Mouse (Mus musculus): ENCODE data around the gene Ppfibp1.

The Ppfibp1 gene

GRCm38 (mm10) chr6:146958694-146959093, 70.4 kb downstream of the Ppfibp1 start:
- no peak for DNase-seq (ENCODE audit: inconsistent ontology term)

DNA sequence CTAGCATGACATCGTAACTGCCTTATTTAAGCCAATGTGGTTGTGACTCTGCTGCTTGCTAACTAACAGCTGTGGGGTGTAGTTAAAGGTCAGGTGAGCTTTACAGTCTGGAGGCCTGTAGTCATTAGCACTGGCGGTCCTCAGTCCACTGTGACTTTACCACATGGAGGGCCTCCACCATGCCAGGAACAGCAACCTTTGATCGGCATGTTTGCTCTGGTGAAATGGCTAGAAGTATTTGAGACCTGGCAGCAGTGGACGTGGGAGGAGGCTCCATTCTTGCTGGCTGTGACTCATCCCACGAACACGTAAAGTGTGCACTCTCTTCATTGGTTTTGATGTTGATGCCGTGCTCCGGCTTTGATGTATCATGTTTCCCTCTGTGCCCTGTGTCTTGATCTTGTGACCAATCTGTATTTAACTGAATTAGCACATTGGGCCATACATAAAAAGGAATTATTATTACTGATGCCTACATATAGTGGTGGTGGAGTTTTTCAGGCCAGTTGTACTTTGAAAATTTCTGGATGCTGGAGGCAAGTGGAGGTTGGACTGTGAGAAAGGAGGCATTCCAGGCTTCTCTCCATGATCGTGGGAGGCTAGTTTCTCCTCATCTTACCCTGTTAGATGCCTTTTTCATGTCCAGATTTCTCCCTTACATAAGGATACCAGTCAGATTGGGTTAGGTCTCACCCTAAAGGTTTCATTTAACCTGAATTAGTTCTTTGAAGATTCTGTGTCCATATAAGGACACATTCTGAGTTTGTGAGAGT, 71.8 kb downstream of the Ppfibp1 start:
- DNase-seq (ENCODE audit: inconsistent ontology term): peak; percentile 83

- DNase-seq (ENCODE audit: inconsistent ontology term): no peak
These were observed 72.7 kb downstream of the Ppfibp1 start for GRCm38 (mm10) chr6:146960956-146961355.

DNA sequence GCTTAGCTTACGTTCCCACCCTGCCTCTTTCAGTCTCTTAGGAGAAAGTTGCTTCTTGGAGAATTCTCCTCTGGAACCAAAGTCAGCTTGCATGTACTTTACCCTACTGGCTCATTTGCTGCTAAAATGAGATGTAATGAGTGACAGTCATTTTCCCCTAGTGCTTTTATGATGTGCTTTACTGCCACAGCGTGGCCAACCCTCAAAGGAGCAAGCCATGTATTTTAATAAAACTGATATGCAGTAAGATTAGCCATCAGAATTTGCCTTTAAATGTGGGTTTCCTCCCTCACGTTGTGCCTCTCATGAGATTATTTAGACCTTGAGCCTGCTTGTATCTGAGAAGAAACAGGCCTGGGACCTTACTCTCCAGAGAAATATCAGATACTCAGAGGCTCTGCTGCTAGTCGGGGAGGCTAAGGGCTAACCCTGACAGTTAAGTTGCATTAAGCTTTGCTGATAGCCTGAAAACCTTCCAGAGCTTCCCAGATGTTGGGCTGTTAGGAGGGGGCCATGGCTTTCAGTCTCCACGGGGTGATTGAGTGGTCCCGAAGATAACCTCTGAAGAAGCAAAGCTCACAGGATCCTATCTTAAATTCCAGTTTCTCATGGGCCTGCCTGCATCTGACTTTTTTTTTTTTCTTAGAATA, 73.7 kb downstream of the Ppfibp1 start:
- no peak for DNase-seq (ENCODE audit: inconsistent ontology term)

DNA sequence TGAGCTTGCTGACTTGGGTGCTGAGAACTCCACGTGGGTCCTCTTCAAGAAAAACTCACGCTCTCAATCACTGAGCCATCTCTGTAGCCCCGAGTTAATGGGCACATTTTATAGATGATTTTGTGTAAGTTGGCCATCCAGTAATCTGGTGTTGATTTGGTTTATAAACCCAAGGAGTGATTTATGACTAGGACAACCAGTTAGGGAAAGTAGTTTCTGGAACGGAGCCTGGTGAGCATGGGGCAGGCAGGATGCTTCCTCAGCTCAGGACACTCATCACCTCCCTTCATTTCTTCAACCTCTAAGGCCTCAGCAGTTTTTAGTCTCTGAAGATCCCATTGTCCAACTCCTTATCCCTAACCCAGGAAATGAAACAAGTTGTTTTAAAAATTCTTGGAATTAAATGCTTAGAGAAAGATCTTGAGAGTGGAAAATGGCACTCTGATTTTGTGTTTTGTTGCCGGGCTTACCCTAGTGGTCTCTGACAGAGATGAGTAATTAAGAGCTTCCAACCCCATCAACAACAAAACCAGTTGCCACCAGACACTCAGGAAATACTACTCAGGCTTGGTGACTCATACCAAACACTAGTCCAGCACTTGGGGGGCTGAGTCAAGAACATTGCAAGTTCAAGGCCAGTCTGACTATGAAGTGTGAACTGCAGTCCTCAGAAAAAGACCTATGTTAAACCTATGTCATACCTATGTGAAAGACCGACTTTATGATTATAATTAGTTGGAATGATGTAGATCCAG, 75.3 kb downstream of the Ppfibp1 start:
- no peak for DNase-seq (ENCODE audit: inconsistent ontology term)

DNA sequence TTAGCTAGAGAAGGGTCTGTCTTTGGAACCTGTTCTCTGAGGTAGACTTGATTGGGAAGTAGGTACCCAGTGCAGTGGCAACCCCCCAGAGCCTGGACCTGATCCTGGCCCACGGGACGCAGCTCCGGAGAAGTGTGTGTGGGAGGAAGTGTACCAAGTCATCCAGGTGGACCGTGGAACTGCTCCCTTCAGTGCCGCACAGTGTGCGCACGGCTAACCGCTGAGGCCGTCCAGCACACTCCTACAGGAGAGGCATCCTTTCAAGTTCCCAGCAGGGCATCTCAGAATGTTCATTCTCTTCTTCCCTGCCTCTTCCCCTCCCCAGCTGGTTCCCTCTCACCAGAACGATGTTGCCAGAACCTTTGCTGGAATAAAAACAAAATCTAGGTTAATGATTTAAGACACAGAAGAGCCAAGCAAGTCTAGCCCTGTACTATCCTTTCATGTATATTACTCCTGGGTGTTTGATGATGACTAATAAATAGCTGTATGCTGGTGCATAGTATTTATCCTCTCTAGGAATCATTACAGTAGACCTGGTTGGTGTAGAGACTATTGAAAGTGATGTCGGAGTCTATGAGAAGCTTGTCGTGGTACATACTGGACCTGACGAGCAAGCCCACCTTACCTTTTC, 77.0 kb downstream of the Ppfibp1 start:
- no peak for DNase-seq (ENCODE audit: inconsistent ontology term)

DNA sequence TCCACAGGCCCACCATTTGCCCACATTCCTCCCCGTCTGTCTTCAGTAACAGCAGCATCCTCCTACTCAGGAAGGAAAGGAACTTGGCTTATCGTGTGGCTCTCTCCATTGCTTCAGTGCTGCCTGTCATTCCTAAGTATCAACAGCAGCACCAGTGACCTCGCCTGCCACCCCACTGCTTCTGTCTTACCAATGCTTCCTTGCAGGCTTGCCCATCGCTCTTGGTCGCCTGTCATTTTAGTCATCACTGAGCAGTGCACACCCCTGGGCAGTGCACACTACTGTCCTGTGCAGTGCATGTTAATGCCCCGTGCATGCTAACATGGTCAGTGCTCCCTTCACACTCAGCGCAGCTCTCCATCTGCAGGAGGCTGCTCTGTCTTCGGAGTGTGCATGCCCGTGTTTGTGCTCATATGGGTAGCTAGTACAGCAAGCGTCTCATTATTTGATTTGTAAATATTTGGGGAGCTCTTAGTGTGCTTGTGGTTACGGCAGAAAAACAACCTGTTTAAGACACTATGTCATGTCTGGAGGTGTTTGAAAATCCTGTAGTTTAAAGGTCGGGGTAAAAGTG, 78.2 kb downstream of the Ppfibp1 start:
- DNase-seq (ENCODE audit: inconsistent ontology term): no peak

DNA sequence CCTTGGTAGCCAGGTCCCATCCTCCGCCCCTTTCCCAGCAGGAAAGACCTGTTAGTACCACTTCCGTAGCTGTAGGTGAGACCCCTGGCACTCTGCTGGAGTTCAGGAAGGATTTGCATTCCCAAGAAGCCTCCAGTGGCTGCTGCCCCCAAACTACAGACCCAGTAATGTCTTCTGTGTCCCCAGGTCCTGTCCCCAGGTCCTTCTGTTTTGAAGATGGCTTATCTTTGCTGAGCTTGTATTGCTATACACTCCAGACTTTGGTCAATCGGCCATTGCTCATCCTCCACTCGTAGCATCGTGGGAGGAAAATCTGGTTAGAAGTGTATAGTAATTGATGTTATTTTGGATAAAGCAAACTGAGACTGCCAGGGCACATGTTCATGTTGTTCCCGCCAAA, 79.5 kb downstream of the Ppfibp1 start:
- DNase-seq (ENCODE audit: inconsistent ontology term): no peak

GRCm38 (mm10) chr6:146970811-146971210, 82.5 kb downstream of the Ppfibp1 start:
- no peak for DNase-seq (ENCODE audit: inconsistent ontology term)

- DNase-seq (ENCODE audit: inconsistent ontology term): no peak
These were observed 83.1 kb downstream of the Ppfibp1 start for GRCm38 (mm10) chr6:146971366-146971765.

DNA sequence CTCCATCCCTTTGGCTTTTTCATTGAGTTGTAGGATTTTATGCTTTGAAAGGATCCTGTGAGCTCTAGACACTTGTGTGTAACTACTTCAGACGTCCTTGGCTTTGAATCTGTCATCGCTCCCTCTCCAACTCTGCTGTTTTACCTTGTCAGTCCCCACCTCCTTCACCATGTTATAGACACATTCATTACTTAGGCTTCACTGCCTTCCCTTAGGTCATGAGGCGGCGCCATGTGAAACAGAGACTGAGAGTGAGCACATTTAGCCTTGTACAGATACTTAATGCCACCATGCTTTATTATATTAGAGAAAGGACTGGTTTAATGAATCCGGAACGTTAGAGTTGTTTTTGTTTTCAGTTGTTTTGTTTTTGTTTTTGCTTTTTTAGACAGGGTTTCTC, 83.7 kb downstream of the Ppfibp1 start:
- DNase-seq (ENCODE audit: inconsistent ontology term): no peak

- no peak for DNase-seq (ENCODE audit: inconsistent ontology term)
These were observed 84.5 kb downstream of the Ppfibp1 start for GRCm38 (mm10) chr6:146972740-146973139.

- no peak for DNase-seq (ENCODE audit: inconsistent ontology term)
These were observed 85.1 kb downstream of the Ppfibp1 start for GRCm38 (mm10) chr6:146973406-146973805.

- DNase-seq (ENCODE audit: inconsistent ontology term): no peak
These were observed 85.5 kb downstream of the Ppfibp1 start for GRCm38 (mm10) chr6:146973830-146974229.

DNA sequence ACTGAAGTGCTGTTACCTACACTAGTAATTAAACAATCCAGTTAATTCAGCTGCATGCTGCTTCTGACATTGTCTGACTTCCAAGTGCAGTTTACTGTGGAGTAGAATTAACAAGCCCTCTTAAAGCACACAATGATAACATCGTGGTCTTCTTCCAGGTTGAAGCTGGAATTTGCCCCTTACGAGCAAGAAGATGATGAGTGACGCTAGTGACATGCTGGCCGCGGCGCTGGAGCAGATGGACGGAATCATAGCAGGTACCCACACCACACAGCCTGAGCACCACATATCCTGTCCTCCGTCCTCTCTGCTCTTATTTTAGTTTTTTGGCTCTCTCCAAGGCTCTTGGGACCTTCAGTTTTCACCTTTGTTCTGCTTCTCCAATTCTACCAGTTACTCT, 88.2 kb downstream of the Ppfibp1 start:
- DNase-seq (ENCODE audit: inconsistent ontology term): no peak

- DNase-seq (ENCODE audit: inconsistent ontology term): no peak
These were observed 90.4 kb downstream of the Ppfibp1 start for GRCm38 (mm10) chr6:146978691-146979114.

DNA sequence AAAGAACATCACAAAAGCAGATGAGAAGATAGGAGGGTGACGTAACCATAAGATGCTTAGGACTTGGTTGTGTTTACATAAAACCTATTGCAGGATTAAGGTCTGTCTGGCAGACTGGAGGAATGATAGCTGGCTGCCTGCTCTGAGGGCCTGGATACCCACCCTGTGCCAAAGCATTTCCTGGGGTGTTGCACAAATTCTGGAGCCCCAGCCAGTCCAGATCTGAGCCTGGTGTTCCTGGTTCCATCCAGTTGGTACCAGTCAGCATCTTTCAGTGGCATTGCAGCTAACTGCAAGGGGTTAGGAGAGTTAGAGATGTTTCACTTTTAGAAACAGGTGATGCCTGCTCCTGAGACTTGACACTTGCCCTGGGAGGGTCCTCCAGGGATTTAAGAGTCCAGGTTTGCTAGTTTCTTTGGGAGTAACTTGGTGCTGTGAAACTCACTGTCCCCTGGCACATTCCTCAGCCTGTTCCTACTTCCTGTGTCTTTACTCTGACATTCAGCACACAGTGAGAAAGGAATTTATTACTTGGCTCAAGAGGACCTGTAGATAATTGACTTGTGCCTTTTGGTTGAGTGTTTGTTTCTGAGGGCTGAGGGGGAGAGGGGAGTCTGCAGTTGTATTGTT, 90.9 kb downstream of the Ppfibp1 start:
- DNase-seq (ENCODE audit: inconsistent ontology term): peak; percentile 48

DNA sequence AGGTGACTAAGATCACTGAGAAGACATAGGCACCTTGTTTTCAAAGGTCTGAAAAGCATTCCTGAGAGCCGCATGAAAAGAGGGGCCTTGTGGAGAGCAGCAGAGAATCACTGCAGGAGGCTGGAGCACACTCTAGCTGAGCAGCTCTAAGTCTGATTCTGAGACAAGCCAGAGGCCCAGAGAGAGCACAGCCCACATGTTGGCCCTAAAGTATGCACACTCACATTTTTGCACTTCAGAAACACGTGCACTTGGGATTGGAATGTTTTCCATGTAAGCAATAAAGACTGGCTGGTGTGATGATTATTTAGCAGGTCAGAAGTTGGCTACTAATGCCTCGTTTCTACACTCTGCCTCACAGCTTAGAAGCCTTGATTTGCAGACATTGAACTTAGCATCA, 91.7 kb downstream of the Ppfibp1 start:
- DNase-seq (ENCODE audit: inconsistent ontology term): peak; percentile 37

GRCm38 (mm10) chr6:146981249-146981835, 93.1 kb downstream of the Ppfibp1 start:
- no peak for DNase-seq (ENCODE audit: inconsistent ontology term)

DNA sequence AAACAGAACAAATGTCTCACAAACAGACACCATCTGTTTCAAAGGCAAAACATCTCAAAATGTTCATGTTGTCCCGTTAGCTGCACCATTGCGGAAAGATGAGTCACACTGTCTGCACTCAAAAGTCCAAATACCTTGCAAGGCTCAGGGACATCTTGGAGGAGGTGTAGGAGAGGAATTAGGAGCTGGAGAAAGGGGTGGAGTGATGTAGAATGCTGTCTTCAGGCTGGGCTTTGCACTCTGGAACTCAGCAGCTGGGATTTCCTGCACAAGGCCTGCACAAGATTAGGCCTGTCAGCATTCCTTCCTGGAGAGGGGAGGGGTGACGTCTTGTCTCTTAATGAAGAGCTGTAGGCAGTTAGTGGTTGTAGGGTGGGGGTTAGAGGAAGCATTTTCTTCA, 96.3 kb downstream of the Ppfibp1 start:
- no peak for DNase-seq (ENCODE audit: inconsistent ontology term)

DNA sequence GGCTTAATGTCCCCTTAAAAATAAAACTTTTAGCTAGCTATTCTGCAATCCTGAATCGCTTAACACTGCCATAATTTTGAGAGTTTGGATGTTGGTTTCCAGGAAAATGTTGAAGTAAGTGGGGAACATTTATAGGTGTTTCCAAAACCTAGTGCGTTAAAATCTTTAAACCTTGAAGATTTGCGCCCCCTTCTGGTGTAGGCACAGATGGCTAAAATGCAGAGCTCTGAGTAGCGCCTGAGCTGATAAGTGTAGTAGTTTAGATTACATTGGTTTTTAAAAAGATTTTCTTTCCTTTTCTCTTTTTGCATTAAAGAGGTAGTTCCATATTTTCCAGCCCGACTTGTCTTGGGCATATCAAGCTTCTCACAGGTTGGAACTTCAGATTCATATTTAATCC, 105.9 kb downstream of the Ppfibp1 start:
- no peak for DNase-seq (ENCODE audit: inconsistent ontology term)
